Mouse (Mus musculus) adrenal gland, postnatal 25 days (tissue): ENCODE data around the gene Maff. TPM values are rescaled to one million over a fixed set of nuclear protein-coding genes. Genes with fewer than 3 reads are reported as not detected.

ENCODE experiments used
- DNase-seq: peaks from one replicate; pipeline ENCODE4 v3.0.0; 2021; ENCODE audit warnings: mixed read lengths
- total RNA-seq: library from RNA; stranded (reverse); gene quantifications from 2 replicates; pipeline ENCODE4 v1.2.3, GENCODE M21; 2021

The Maff gene
- total RNA-seq, 1 experiment from 2014 or later: 2.2 TPM

GRCm38 (mm10) chr15:79364120-79364519 lies 17.7 kb downstream of the Maff start:
- DNase-seq: no peak

GRCm38 (mm10) chr15:79365068-79365467 lies 18.6 kb downstream of the Maff start:
- no peak for DNase-seq

- DNase-seq: no peak
These were observed 20.0 kb downstream of the Maff start for GRCm38 (mm10) chr15:79366402-79366801.

- peak; percentile 58 for DNase-seq
These were observed 21.9 kb downstream of the Maff start for GRCm38 (mm10) chr15:79368313-79368811.

- no peak for DNase-seq
These were observed 22.5 kb downstream of the Maff start for GRCm38 (mm10) chr15:79368861-79369440.

GRCm38 (mm10) chr15:79369452-79370280 lies 23.2 kb downstream of the Maff start:
- DNase-seq: no peak

GRCm38 (mm10) chr15:79370281-79370843 lies 23.9 kb downstream of the Maff start:
- no peak for DNase-seq

GRCm38 (mm10) chr15:79374760-79375159 lies 28.3 kb downstream of the Maff start:
- DNase-seq: no peak

GRCm38 (mm10) chr15:79377681-79378080 lies 31.3 kb downstream of the Maff start:
- DNase-seq: peak; percentile 49

GRCm38 (mm10) chr15:79378608-79379007 lies 32.2 kb downstream of the Maff start:
- no peak for DNase-seq

GRCm38 (mm10) chr15:79379658-79380057 lies 33.2 kb downstream of the Maff start:
- DNase-seq: no peak

GRCm38 (mm10) chr15:79380468-79381444 lies 34.3 kb downstream of the Maff start:
- peak; percentile 75 for DNase-seq

- DNase-seq: no peak
These were observed 35.2 kb downstream of the Maff start for GRCm38 (mm10) chr15:79381644-79382043.

GRCm38 (mm10) chr15:79387081-79387480 lies 40.7 kb downstream of the Maff start:
- no peak for DNase-seq

GRCm38 (mm10) chr15:79387611-79388010 lies 41.2 kb downstream of the Maff start:
- no peak for DNase-seq

- DNase-seq: no peak
These were observed 41.8 kb downstream of the Maff start for GRCm38 (mm10) chr15:79388171-79388570.

GRCm38 (mm10) chr15:79390434-79390833 lies 44.0 kb downstream of the Maff start:
- peak; percentile 65 for DNase-seq

GRCm38 (mm10) chr15:79391447-79392093 lies 45.1 kb downstream of the Maff start:
- DNase-seq: peak; percentile 69

- no peak for DNase-seq
These were observed 46.1 kb downstream of the Maff start for GRCm38 (mm10) chr15:79392527-79392926.

GRCm38 (mm10) chr15:79393101-79393500 lies 46.7 kb downstream of the Maff start:
- DNase-seq: no peak

GRCm38 (mm10) chr15:79394842-79395241 lies 48.4 kb downstream of the Maff start:
- no peak for DNase-seq
